Mouse (Mus musculus) liver, embryonic 11.5 days (tissue): ENCODE measurements around the gene Med23. TPM values are rescaled to one million over a fixed set of nuclear protein-coding genes. Genes with fewer than 3 reads are reported as not detected.
A peak's percentile ranks its signal among the peaks of the same experiment; 100 is the strongest.

Experiments
- ATAC-seq: fragments of 200-750 bp; cut with Nextera tagmentation; replicated peaks from 2 replicates; pipeline ENCODE4 v1.8.0; 2017; ENCODE audit warnings: moderate number of reproducible peaks, mild to moderate bottlenecking, moderate TSS enrichment, moderate library complexity; ENCODE audit not compliant: low FRiP score
- DNase-seq: peaks from one replicate; pipeline ENCODE4 v3.0.0-alpha.2; 2017; ENCODE audit warnings: low spot score
- H3K27ac ChIP-seq: fragments of 300-500 bp; sonication (generic); 2 replicates; pipeline ENCODE4 v1.5.1; 2014; ENCODE audit warnings: mild to moderate bottlenecking, low read depth, low read length, control low read depth
- H3K27me3 ChIP-seq: fragments of 300-500 bp; sonication (generic); replicated peaks from 2 replicates; pipeline ENCODE4 v1.6.1; 2014; ENCODE audit warnings: low read length, mixed read lengths; ENCODE audit not compliant: control insufficient read depth, insufficient read depth
- H3K36me3 ChIP-seq: fragments of 300-500 bp; sonication (generic); 2 replicates; pipeline ENCODE4 v1.6.1; 2014; ENCODE audit warnings: mild to moderate bottlenecking, low read length, moderate library complexity, mixed read lengths; ENCODE audit not compliant: control insufficient read depth, insufficient read depth
- H3K4me1 ChIP-seq: fragments of 300-500 bp; sonication (generic); replicated peaks from 2 replicates; pipeline ENCODE4 v1.6.1; 2014; ENCODE audit warnings: low read length, mixed read lengths; ENCODE audit not compliant: control insufficient read depth, insufficient read depth
- H3K4me2 ChIP-seq: fragments of 300-500 bp; sonication (generic); 2 replicates; pipeline ENCODE4 v1.6.1; 2014; ENCODE audit warnings: mild to moderate bottlenecking, control low read depth, moderate library complexity
- H3K4me3 ChIP-seq: fragments of 300-500 bp; sonication (generic); 2 replicates; pipeline ENCODE4 v1.5.1; 2014; ENCODE audit warnings: low read depth, low read length, control low read depth
- H3K9ac ChIP-seq: fragments of 300-500 bp; sonication (generic); 2 replicates; pipeline ENCODE4 v1.6.1; 2014; ENCODE audit warnings: low read depth, low read length, control low read depth
- H3K9me3 ChIP-seq: fragments of 300-500 bp; sonication (generic); 2 replicates; pipeline ENCODE4 v1.6.1; 2016; ENCODE audit warnings: low read length, inconsistent platforms, mixed read lengths; ENCODE audit not compliant: control insufficient read depth
- WGBS: fragments of 180-500 bp; shearing (Covaris S2); extraction: QIAGEN DNeasy Blood & Tissue Kit; methylation state at CpG from one replicate; pipeline ENCODE4 v1.1.7; 2014; 5-methylcytosine and 5-hydroxymethylcytosine counted together
- polyA plus RNA-seq: library from polyadenylated mRNA; unstranded; fragments of >200 nt; fragmentation: Nextera tagmentation; extraction: Ambion mirVana; gene quantifications from 2 replicates; pipeline ENCODE4 v1.2.1, GENCODE M21; 2014

The Med23 gene
- polyA plus RNA-seq: 20.0 and 22.0 TPM in 2 replicates

- Histone ChIP-seq H3K9ac (peak within 1 kb of the TSS; percentile 87), H3K27me3 (no peaks in the 10 kb centered on the region), H3K4me2 (peak within 1 kb of the TSS; percentile 72), H3K4me1 (no peaks in the 10 kb centered on the region), H3K4me3 (peak within 1 kb of the TSS; percentile 91), H3K36me3 (peaks cover 11% of the 10 kb centered on the region), H3K9me3 (no peaks in the 10 kb centered on the region), H3K27ac (peak within 1 kb of the TSS; percentile 52; the same call in 1 of the 2 replicates)
- DNase-seq (peak; percentile 95), ATAC-seq (peak; percentile 100)
- 0% methylated on average over 36 of the region's 36 CpGs for WGBS
Measured at GRCm38 (mm10) chr10:24869760-24870290, at the start of gene Med23. Gene Med23 (plus strand): TSS chr10:24869986.

GRCm38 (mm10) chr10:24821990-24822676, 47.7 kb upstream of the Med23 start:
- peak; percentile 84 for ATAC-seq

GRCm38 (mm10) chr10:24822842-24823241, 46.9 kb upstream of the Med23 start:
- no peak overlapping the region for H3K27ac ChIP-seq
- peaks cover 6% of the 10 kb centered on the region for H3K4me1 ChIP-seq

More at GRCm38 (mm10) chr10:24821990-24822676, 47.7 kb upstream of the Med23 start:
- H3K4me1 ChIP-seq: peaks cover 6% of the 10 kb centered on the region
- no peaks in the 10 kb centered on the region for H3K9me3 ChIP-seq
- no peak for DNase-seq
- 42% methylated on average over 4 of the region's 4 CpGs for WGBS
- H3K36me3 ChIP-seq: no peaks in the 10 kb centered on the region
- H3K9ac ChIP-seq: no peak overlapping the region
- H3K4me3 ChIP-seq: no peak overlapping the region
- H3K4me2 ChIP-seq: no peak overlapping the region
- H3K27me3 ChIP-seq: no peaks in the 10 kb centered on the region
- H3K27ac ChIP-seq: no peak overlapping the region

GRCm38 (mm10) chr10:24823265-24823664, 46.5 kb upstream of the Med23 start:
- H3K27ac ChIP-seq: no peak overlapping the region
- no peak overlapping the region for H3K4me2 ChIP-seq
- ATAC-seq: peak; percentile 71
- peaks cover 6% of the 10 kb centered on the region for H3K4me1 ChIP-seq
- 33% methylated on average over 1 of the region's 1 CpGs for WGBS
- H3K9me3 ChIP-seq: no peaks in the 10 kb centered on the region
- H3K9ac ChIP-seq: no peak overlapping the region
- DNase-seq: no peak
- no peak overlapping the region for H3K4me3 ChIP-seq
- H3K36me3 ChIP-seq: no peaks in the 10 kb centered on the region
- H3K27me3 ChIP-seq: no peaks in the 10 kb centered on the region

More at GRCm38 (mm10) chr10:24822842-24823241, 46.9 kb upstream of the Med23 start:
- WGBS: 64% methylated on average over 1 of the region's 1 CpGs
- Histone ChIP-seq H3K36me3 (no peaks in the 10 kb centered on the region), H3K4me3 (no peak overlapping the region), H3K4me2 (no peak overlapping the region), H3K9me3 (no peaks in the 10 kb centered on the region), H3K27me3 (no peaks in the 10 kb centered on the region), H3K9ac (no peak overlapping the region)
- no peak for DNase-seq
- ATAC-seq: no peak

GRCm38 (mm10) chr10:24823697-24824535, 45.9 kb upstream of the Med23 start:
- Histone ChIP-seq H3K4me3 (no peak overlapping the region), H3K27me3 (no peaks in the 10 kb centered on the region), H3K9me3 (no peaks in the 10 kb centered on the region), H3K4me1 (peaks cover 6% of the 10 kb centered on the region), H3K9ac (no peak overlapping the region), H3K27ac (no peak overlapping the region), H3K36me3 (no peaks in the 10 kb centered on the region), H3K4me2 (no peak overlapping the region)
- DNase-seq (no peak), ATAC-seq (0 out of 2 replicates have a peak, but pooled peaks have one; percentile 52)
- WGBS: 70% methylated on average over 16 of the region's 16 CpGs

- H3K4me2 ChIP-seq: no peak overlapping the region
- WGBS: 90% methylated on average over 8 of the region's 8 CpGs
- H3K27me3 ChIP-seq: no peaks in the 10 kb centered on the region
- no peaks in the 10 kb centered on the region for H3K9me3 ChIP-seq
- H3K9ac ChIP-seq: no peak overlapping the region
- no peak overlapping the region for H3K4me3 ChIP-seq
- DNase-seq (no peak), ATAC-seq (no peak)
- H3K36me3 ChIP-seq: no peaks in the 10 kb centered on the region
- peaks cover 6% of the 10 kb centered on the region for H3K4me1 ChIP-seq
- H3K27ac ChIP-seq: no peak overlapping the region
Measured at GRCm38 (mm10) chr10:24824621-24825020, 45.2 kb upstream of the Med23 start.

GRCm38 (mm10) chr10:24825456-24826081, 44.2 kb upstream of the Med23 start:
- DNase-seq (no peak), ATAC-seq (no peak)
- WGBS: 79% methylated on average over 7 of the region's 7 CpGs
- no peak overlapping the region for H3K4me2 ChIP-seq
- no peak overlapping the region for H3K9ac ChIP-seq
- peaks cover 6% of the 10 kb centered on the region for H3K4me1 ChIP-seq
- no peaks in the 10 kb centered on the region for H3K36me3 ChIP-seq
- H3K27me3 ChIP-seq: no peaks in the 10 kb centered on the region
- no peak overlapping the region for H3K4me3 ChIP-seq
- no peak overlapping the region for H3K27ac ChIP-seq
- H3K9me3 ChIP-seq: no peaks in the 10 kb centered on the region

GRCm38 (mm10) chr10:24826130-24826529, 43.7 kb upstream of the Med23 start:
- ATAC-seq (no peak), DNase-seq (no peak)
- H3K4me2 ChIP-seq: no peak overlapping the region
- H3K4me1 ChIP-seq: peaks cover 6% of the 10 kb centered on the region
- H3K27ac ChIP-seq: no peak overlapping the region
- no peak overlapping the region for H3K9ac ChIP-seq
- no peaks in the 10 kb centered on the region for H3K9me3 ChIP-seq
- no peaks in the 10 kb centered on the region for H3K27me3 ChIP-seq
- no peak overlapping the region for H3K4me3 ChIP-seq
- H3K36me3 ChIP-seq: no peaks in the 10 kb centered on the region
- 54% methylated on average over 6 of the region's 6 CpGs for WGBS
